Mouse (Mus musculus): ENCODE results near the gene Raly.

- TF ChIP-seq CTCF (IDR thresholded peaks at IDR 0.05; ENCODE audit: extremely low read depth, insufficient read depth, low read length): no peak
- TF ChIP-seq POLR2A (IDR thresholded peaks at IDR 0.05; ENCODE audit: extremely low read depth, insufficient read depth, low read length): no peak
These were observed 12.5 kb downstream of the Raly start for GRCm38 (mm10) chr2:154803372-154803771.
